Mouse (Mus musculus): ENCODE measurements around the gene Lsp1. TPM values are rescaled to one million over a fixed set of nuclear protein-coding genes. Genes with fewer than 3 reads are reported as not detected.

Gene Lsp1
- polyA plus RNA-seq, 1 experiment: 2.4 TPM

GRCm38 (mm10) chr7:142457227-142457811, 3.3 kb upstream of the Lsp1 start:
- Histone ChIP-seq H3K27me3 (ENCODE audit: control insufficient read depth, insufficient read depth, low read length) (no peaks in the 10 kb centered on the region), H3K4me1 (ENCODE audit: control insufficient read depth, insufficient read depth, low read length) (no peaks in the 10 kb centered on the region; the same call in 1 of the 2 replicates)
- TF ChIP-seq CTCF (IDR thresholded peaks at IDR 0.05; ENCODE audit: control insufficient read depth, insufficient read depth, insufficient replicate concordance, low read depth, low read length): no peak
- no peak for TF ChIP-seq POLR2A (IDR thresholded peaks at IDR 0.05; ENCODE audit: control insufficient read depth, low read depth, low read length)

GRCm38 (mm10) chr7:142458026-142458425, 2.6 kb upstream of the Lsp1 start:
- Histone ChIP-seq H3K4me3 (ENCODE audit: control insufficient read depth, low read depth, low read length) (no peak overlapping the region), H3K27ac (ENCODE audit: control insufficient read depth, insufficient read depth, low read depth, low read length) (no peak overlapping the region), H3K36me3 (ENCODE audit: control insufficient read depth, insufficient read depth, low read length) (no peaks in the 10 kb centered on the region), H3K4me1 (ENCODE audit: control insufficient read depth, insufficient read depth, low read length) (no peaks in the 10 kb centered on the region; the same call in 1 of the 2 replicates), H3K27me3 (ENCODE audit: control insufficient read depth, insufficient read depth, low read length) (no peaks in the 10 kb centered on the region)
- TF ChIP-seq POLR2A (IDR thresholded peaks at IDR 0.05; ENCODE audit: control insufficient read depth, low read depth, low read length) (no peak), CTCF (IDR thresholded peaks at IDR 0.05; ENCODE audit: control insufficient read depth, insufficient read depth, insufficient replicate concordance, low read depth, low read length) (no peak)

More at GRCm38 (mm10) chr7:142457227-142457811, 3.3 kb upstream of the Lsp1 start:
- Histone ChIP-seq H3K27ac (ENCODE audit: control insufficient read depth, insufficient read depth, low read depth, low read length) (no peak overlapping the region), H3K4me3 (ENCODE audit: control insufficient read depth, low read depth, low read length) (no peak overlapping the region), H3K36me3 (ENCODE audit: control insufficient read depth, insufficient read depth, low read length) (no peaks in the 10 kb centered on the region)

GRCm38 (mm10) chr7:142458676-142459298, 1.8 kb upstream of the Lsp1 start:
- H3K36me3 ChIP-seq (ENCODE audit: control insufficient read depth, insufficient read depth, low read length): no peaks in the 10 kb centered on the region
- H3K27me3 ChIP-seq (ENCODE audit: control insufficient read depth, insufficient read depth, low read length): no peaks in the 10 kb centered on the region
- TF ChIP-seq CTCF (IDR thresholded peaks at IDR 0.05; ENCODE audit: control insufficient read depth, insufficient read depth, insufficient replicate concordance, low read depth, low read length): no peak
- TF ChIP-seq POLR2A (IDR thresholded peaks at IDR 0.05; ENCODE audit: control insufficient read depth, low read depth, low read length): no peak
- H3K4me3 ChIP-seq (ENCODE audit: control insufficient read depth, low read depth, low read length): no peak overlapping the region
- H3K27ac ChIP-seq (ENCODE audit: control insufficient read depth, insufficient read depth, low read depth, low read length): no peak overlapping the region
- H3K4me1 ChIP-seq (ENCODE audit: control insufficient read depth, insufficient read depth, low read length): no peaks in the 10 kb centered on the region; the same call in 1 of the 2 replicates

GRCm38 (mm10) chr7:142459299-142459691, 1.3 kb upstream of the Lsp1 start:
- TF ChIP-seq CTCF (IDR thresholded peaks at IDR 0.05; ENCODE audit: control insufficient read depth, insufficient read depth, insufficient replicate concordance, low read depth, low read length) (no peak), POLR2A (IDR thresholded peaks at IDR 0.05; ENCODE audit: control insufficient read depth, low read depth, low read length) (no peak)
- H3K36me3 ChIP-seq (ENCODE audit: control insufficient read depth, insufficient read depth, low read length): no peaks in the 10 kb centered on the region
- no peak overlapping the region for H3K4me3 ChIP-seq (ENCODE audit: control insufficient read depth, low read depth, low read length)
- H3K27ac ChIP-seq (ENCODE audit: control insufficient read depth, insufficient read depth, low read depth, low read length): no peak overlapping the region
- H3K4me1 ChIP-seq (ENCODE audit: control insufficient read depth, insufficient read depth, low read length): no peaks in the 10 kb centered on the region; the same call in 1 of the 2 replicates
- H3K27me3 ChIP-seq (ENCODE audit: control insufficient read depth, insufficient read depth, low read length): no peaks in the 10 kb centered on the region

- Histone ChIP-seq H3K4me3 (ENCODE audit: control insufficient read depth, low read depth, low read length) (no peak overlapping the region), H3K36me3 (ENCODE audit: control insufficient read depth, insufficient read depth, low read length) (no peaks in the 10 kb centered on the region), H3K4me1 (ENCODE audit: control insufficient read depth, insufficient read depth, low read length) (no peaks in the 10 kb centered on the region; the same call in 1 of the 2 replicates), H3K27me3 (ENCODE audit: control insufficient read depth, insufficient read depth, low read length) (no peaks in the 10 kb centered on the region), H3K27ac (ENCODE audit: control insufficient read depth, insufficient read depth, low read depth, low read length) (no peak overlapping the region)
- TF ChIP-seq POLR2A (IDR thresholded peaks at IDR 0.05; ENCODE audit: control insufficient read depth, low read depth, low read length) (no peak), CTCF (IDR thresholded peaks at IDR 0.05; ENCODE audit: control insufficient read depth, insufficient read depth, insufficient replicate concordance, low read depth, low read length) (no peak)
These were observed 837 bp downstream of the Lsp1 start for GRCm38 (mm10) chr7:142461446-142461845.

GRCm38 (mm10) chr7:142462190-142462589, 1.6 kb downstream of the Lsp1 start:
- Histone ChIP-seq H3K27ac (ENCODE audit: control insufficient read depth, insufficient read depth, low read depth, low read length) (no peak overlapping the region), H3K36me3 (ENCODE audit: control insufficient read depth, insufficient read depth, low read length) (no peaks in the 10 kb centered on the region), H3K4me3 (ENCODE audit: control insufficient read depth, low read depth, low read length) (no peak overlapping the region), H3K4me1 (ENCODE audit: control insufficient read depth, insufficient read depth, low read length) (no peaks in the 10 kb centered on the region; the same call in 1 of the 2 replicates), H3K27me3 (ENCODE audit: control insufficient read depth, insufficient read depth, low read length) (no peaks in the 10 kb centered on the region)
- TF ChIP-seq CTCF (IDR thresholded peaks at IDR 0.05; ENCODE audit: control insufficient read depth, insufficient read depth, insufficient replicate concordance, low read depth, low read length): no peak
- no peak for TF ChIP-seq POLR2A (IDR thresholded peaks at IDR 0.05; ENCODE audit: control insufficient read depth, low read depth, low read length)

GRCm38 (mm10) chr7:142462594-142463078, 2.0 kb downstream of the Lsp1 start:
- no peaks in the 10 kb centered on the region for H3K27me3 ChIP-seq (ENCODE audit: control insufficient read depth, insufficient read depth, low read length)
- H3K27ac ChIP-seq (ENCODE audit: control insufficient read depth, insufficient read depth, low read depth, low read length): no peak overlapping the region
- no peaks in the 10 kb centered on the region; the same call in 1 of the 2 replicates for H3K4me1 ChIP-seq (ENCODE audit: control insufficient read depth, insufficient read depth, low read length)

More at GRCm38 (mm10) chr7:142462594-142463078, 2.0 kb downstream of the Lsp1 start:
- Histone ChIP-seq H3K4me3 (ENCODE audit: control insufficient read depth, low read depth, low read length) (no peak overlapping the region), H3K36me3 (ENCODE audit: control insufficient read depth, insufficient read depth, low read length) (no peaks in the 10 kb centered on the region)
- no peak for TF ChIP-seq POLR2A (IDR thresholded peaks at IDR 0.05; ENCODE audit: control insufficient read depth, low read depth, low read length)
- TF ChIP-seq CTCF (IDR thresholded peaks at IDR 0.05; ENCODE audit: control insufficient read depth, insufficient read depth, insufficient replicate concordance, low read depth, low read length): no peak
